Mouse (Mus musculus) inflammation-experienced regulatory T-cells (primary cell): ENCODE measurements around the gene Ssh3. TPM values are rescaled to one million over a fixed set of nuclear protein-coding genes. Genes with fewer than 3 reads are reported as not detected.

Experiments
- polyA plus RNA-seq, 2 experiments: library from polyadenylated mRNA; unstranded; fragments of 100-300 nt; shearing (Covaris generic); gene quantifications; one replicate each; pipeline ENCODE4 v1.2.1; 2017

The Ssh3 gene
- polyA plus RNA-seq = under 1 TPM; 0.23 to 0.65 TPM

DNA sequence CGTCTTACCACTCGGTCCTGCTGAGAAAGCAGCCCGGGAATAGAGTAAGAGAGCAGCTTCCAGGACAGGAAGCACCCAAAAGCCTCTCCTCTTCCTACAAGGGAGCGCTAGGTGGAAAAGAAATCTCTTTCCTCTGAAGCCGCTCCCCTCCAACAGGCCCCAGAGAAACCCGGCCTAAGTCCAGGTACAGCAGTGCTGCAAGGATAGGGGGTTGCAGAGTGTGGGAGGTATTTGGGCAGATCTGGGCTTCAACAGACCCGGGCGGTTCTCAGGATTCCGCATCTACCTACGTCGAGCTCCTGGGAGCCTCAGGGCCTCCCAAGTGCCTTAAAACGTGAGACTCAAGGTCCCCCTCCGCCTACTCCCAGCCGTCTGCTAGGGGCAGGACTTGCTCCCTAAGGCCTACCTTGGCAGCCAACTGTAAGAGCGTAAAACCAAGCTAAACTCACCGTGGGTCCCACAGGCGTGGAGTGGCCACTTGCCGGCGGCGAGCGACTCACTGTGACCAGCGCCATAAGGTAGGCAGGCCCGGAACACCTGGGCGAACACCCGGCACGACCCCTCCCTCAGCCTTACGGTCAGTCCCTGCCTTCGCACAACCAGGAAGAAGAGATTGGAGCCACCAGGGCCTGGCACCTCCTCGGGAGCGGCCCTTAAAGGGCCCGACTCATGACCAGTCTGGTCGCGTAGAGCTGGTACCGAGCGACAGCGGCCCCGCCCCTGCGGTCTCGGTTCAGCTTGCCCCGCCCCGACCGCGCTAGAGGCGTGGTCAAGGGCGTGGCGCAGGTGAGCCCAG is at the start of gene Ssh3:
TSS of gene Ssh3 (minus strand) at position 615 of the 796 bp plus-strand sequence.

DNA sequence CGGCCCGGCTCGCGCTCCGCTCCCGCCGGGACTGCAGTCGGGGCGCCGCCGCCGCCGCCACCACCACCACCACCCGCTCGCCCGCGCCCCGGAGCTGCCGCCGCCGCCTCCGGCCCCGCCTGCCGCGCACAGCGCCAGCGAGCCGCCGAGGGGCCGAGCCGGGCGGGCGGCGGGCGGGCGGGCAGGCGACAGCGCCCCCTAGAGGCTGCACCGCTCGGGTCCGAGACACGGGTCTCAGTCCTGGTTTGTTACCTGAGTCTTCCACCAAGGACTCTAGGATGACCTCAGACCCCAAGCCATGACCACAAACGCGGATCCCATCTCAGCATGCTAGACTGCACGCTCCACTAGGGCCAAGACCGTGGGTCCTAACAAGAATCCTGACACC is 37.2 kb upstream of the Ssh3 start, which contains the start of gene Grk2:
TSS of gene Grk2 (minus strand) at position 33 of the 388 bp plus-strand sequence.

DNA sequence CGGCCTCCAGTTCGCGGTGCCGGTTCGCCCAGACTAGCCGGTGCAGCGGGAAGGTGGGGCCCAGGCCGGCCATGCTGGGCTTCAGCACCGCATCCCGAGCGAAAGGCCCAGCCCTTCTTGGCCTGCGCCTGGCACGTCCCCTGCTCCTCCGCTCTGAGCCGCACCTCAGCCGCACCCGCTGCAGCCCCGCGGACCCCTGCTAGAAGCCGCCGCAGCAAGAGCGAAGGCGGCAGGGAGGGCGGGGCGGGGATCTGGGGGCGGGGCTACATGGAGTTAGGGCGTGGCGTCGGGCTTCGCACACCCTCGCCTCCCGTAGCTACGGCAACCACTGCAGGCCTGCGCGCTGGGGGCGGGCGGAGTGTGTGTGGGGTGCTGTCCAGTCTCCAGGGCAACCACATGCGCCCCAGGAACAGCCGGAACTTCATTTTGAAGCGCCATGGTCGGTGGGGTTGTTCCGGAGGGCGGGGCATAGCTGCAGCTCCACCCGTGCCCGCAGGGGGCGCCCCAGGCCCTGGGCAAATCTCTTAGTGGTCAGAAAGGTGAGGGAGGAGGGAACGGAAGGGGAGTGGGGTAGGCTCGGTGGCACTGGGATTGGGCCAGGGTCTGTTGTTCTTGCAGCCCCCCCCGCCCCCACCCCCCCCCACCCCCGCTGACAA is 14.0 kb upstream of the Ssh3 start, which contains the start of gene Ankrd13d:
TSS of gene Ankrd13d (minus strand) at position 240 of the 656 bp plus-strand sequence.

DNA sequence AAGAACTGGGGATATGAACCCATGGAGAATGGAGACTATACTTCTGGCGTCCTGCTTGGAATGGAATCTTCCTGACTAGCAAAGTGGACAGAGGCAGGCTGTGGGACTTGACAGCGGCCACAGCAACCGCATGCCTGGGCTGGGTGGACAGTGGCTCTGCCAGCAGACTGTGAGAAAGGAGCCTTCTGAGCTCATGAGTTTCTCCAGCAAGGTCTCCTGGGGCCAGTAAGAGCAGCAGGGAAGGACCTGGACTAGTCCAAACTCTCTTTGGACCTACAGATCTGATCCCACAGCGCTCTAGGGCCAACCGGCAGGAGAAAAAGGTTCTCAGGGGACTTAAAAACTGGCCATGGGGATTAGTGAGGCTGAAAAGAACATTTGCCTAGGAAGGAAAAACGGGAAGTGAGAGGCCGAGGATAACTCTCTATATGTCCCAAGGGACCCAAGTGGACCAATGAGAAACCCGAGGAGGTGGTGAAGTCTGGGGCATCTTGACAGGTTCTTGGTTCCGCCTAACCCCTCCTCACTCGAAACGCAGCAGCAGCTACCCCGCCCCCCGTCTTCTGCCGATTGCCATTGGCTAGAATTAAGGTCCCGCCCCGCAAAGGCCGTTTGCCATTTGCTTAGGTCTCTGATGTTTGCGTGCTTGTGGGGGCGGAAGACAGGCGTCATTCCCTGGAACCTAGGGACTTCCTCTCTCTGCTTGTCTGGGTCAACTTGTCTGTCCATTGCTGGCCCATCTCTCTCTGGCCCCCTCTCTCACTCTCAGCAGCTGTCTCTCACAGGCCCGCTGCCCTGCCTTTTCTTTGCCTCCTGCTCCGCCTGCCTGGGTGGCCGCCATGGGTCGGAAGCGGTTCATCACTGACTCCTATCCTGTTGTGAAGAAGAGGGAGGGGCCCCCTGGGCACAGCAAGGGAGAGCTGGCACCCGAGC is 37.5 kb downstream of the Ssh3 start, which contains the start of gene Pold4:
TSS of gene Pold4 (plus strand) at position 647 of the 933 bp plus-strand sequence.

DNA sequence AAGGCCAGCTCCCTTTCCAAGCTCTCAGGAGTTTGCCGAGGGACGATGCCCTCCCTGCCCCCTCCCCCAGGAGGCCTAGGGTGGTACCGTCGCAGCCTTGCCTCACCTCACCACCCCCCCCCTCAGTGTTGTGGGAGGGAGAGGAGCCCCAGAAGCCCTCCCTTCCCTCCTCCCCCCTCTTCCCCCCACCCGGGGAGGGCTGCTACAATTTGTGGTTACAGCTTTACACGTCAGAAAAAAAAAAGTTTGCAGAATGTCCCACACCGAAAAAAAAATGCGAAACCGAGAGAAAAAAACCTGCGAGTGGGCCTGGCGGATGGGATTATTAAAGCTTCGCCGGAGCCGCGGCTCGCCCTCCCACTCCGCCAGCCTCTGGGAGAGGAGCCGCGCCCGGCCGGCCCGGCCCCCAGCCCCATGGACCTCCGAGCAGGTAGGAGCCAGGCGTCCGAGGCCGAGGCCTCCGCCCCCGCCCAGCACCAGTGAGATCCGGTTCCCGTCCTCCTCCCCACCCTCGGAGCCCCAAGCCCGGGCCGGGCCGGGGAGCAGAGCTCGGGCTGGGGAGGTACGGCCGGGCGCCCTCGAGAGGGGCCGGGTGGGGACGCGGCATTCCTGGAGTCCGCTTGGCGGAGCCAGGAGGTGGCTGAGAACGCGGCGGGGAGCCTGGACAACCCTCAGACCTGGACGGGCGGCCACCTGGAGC is 54.8 kb downstream of the Ssh3 start, which contains the start of the genes Clcf1 and AC109138.7:
TSS of gene Clcf1 (plus strand) at position 168 of the 700 bp plus-strand sequence.
TSS of gene AC109138.7 (plus strand) at position 287 of the 700 bp plus-strand sequence.

Other genes starting within 250 kb of the Ssh3 start
- gene Gstp1, start 231.2 kb downstream of the Ssh3 start, polyA plus RNA-seq = 100 to 1,000 TPM; 537 to 539 TPM
- gene Gstp2, start 223.2 kb downstream of the Ssh3 start, polyA plus RNA-seq = 10 to 100 TPM in 1 of 2 experiments, 1 to 10 TPM in 1; 3.0 to 16.9 TPM
- 100 to 1,000 TPM in 1 of 2 experiments, 10 to 100 TPM in 1; 94.0 to 111 TPM for gene Gstp3, start 209.6 kb downstream of the Ssh3 start, polyA plus RNA-seq
- gene Cabp2, start 187.6 kb downstream of the Ssh3 start, polyA plus RNA-seq = not detected
- gene Cdk2ap2, start 172.0 kb downstream of the Ssh3 start, polyA plus RNA-seq = 100 to 1,000 TPM; 834 to 888 TPM
- 100 to 1,000 TPM; 344 to 350 TPM for gene Pitpnm1, start 169.2 kb downstream of the Ssh3 start, polyA plus RNA-seq
- 100 to 1,000 TPM; 182 to 196 TPM for gene Aip, start 143.3 kb downstream of the Ssh3 start, polyA plus RNA-seq
- gene Gpr152, start 129.4 kb downstream of the Ssh3 start, polyA plus RNA-seq = 1 to 10 TPM in 1 of 2 experiments, under 1 TPM in 1; 0.18 to 1.7 TPM
- under 1 TPM; 0.38 to 0.82 TPM for gene Cabp4, start 125.1 kb downstream of the Ssh3 start, polyA plus RNA-seq
- 100 to 1,000 TPM; 373 to 413 TPM for gene Coro1b, start 120.6 kb downstream of the Ssh3 start, polyA plus RNA-seq
- 1,000 to 10,000 TPM; 1,211 to 1,532 TPM for gene Ptprcap, start 115.6 kb downstream of the Ssh3 start, polyA plus RNA-seq
- gene Rps6kb2, start 105.8 kb downstream of the Ssh3 start, polyA plus RNA-seq = 10 to 100 TPM; 46.4 to 51.4 TPM
- 10 to 100 TPM; 19.4 to 27.5 TPM for gene Carns1, start 93.7 kb downstream of the Ssh3 start, polyA plus RNA-seq
- gene Tbc1d10c, start 77.9 kb downstream of the Ssh3 start, polyA plus RNA-seq = 100 to 1,000 TPM; 738 to 929 TPM
- 1,000 to 10,000 TPM; 1,029 to 1,265 TPM for gene Ppp1ca, start 77.1 kb downstream of the Ssh3 start, polyA plus RNA-seq
- 100 to 1,000 TPM in 1 of 2 experiments, 10 to 100 TPM in 1; 59.1 to 116 TPM for gene Rad9a, start 67.5 kb downstream of the Ssh3 start, polyA plus RNA-seq
- gene Clcf1, start 54.9 kb downstream of the Ssh3 start, polyA plus RNA-seq = 10 to 100 TPM; 27.4 to 50.0 TPM
- gene AC109138.7, start 54.8 kb downstream of the Ssh3 start, polyA plus RNA-seq = not detected
- 100 to 1,000 TPM; 107 to 109 TPM for gene Pold4, start 37.3 kb downstream of the Ssh3 start, polyA plus RNA-seq
- 1 to 10 TPM; 5.6 to 7.5 TPM for gene Ankrd13d, start 14.0 kb upstream of the Ssh3 start, polyA plus RNA-seq
- 100 to 1,000 TPM; 240 to 286 TPM for gene Grk2, start 37.0 kb upstream of the Ssh3 start, polyA plus RNA-seq
- gene Kdm2a, start 129.1 kb upstream of the Ssh3 start, polyA plus RNA-seq = 10 to 100 TPM; 66.7 to 84.1 TPM
- gene Rhod, start 170.3 kb upstream of the Ssh3 start, polyA plus RNA-seq = 1 to 10 TPM; 1.9 to 9.8 TPM
- gene Syt12, start 208.3 kb upstream of the Ssh3 start, polyA plus RNA-seq = 1 to 10 TPM in 1 of 2 experiments, under 1 TPM in 1; 0.12 to 2.6 TPM
- gene 2010003K11Rik, start 229.4 kb upstream of the Ssh3 start, polyA plus RNA-seq = not detected
- gene Pcx, start 241.3 kb upstream of the Ssh3 start, polyA plus RNA-seq = 1 to 10 TPM; 1.6 to 2.4 TPM